Mouse (Mus musculus) layer of hippocampus, adult 8-10 months (tissue): ENCODE data around the gene Olfr670. TPM values are rescaled to one million over a fixed set of nuclear protein-coding genes. Genes with fewer than 3 reads are reported as not detected.
"Not testable (repeated sequence)": the region's sequence is repeated elsewhere in the genome, so short reads cannot be mapped to it uniquely, and the experiment has no call there.

Experiments
- DNase-seq, 2 experiments: peaks; one replicate each; pipeline ENCODE4 v3.0.0; 2022; ENCODE audit warnings: low spot score in 2 of 2
- total RNA-seq, 4 experiments: library from RNA; stranded (reverse); gene quantifications; 2 replicates each; pipeline ENCODE4 v1.2.4; 2022

Olfr670 gene
- not detected for total RNA-seq

- no peak for DNase-seq
Measured at GRCm38 (mm10) chr7:104962520-104962919, at the start of gene Olfr670. Olfr670 (minus strand) TSS chr7:104962620.

- no peak for DNase-seq
Measured at GRCm38 (mm10) chr7:105001929-105002328, 39.5 kb upstream of the Olfr670 start, which contains the start of gene Olfr672. Olfr672 (minus strand) TSS chr7:105002029.

DNA sequence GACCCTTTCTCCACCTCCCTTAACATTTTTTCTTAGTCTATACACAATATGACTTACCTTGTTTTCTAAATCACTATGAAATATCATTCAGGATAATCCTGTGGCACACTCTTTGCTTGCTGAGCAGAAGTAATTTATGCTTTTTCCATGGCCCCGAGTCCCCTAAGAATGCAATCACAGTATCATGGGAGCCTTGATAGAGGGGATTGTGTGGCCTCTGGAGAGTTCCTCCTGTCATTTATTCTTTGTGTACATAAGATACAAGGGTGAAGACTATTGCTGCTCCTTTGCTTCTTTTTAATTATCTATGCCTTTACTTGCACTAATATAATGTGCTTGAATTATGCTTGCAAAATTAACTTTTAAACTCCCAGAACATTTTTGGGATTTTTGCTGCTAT lies 16.6 kb upstream of the Olfr670 start, which contains the start of gene Olfr671:
Olfr671 (minus strand) TSS at position 101 of the 400 bp plus-strand sequence.
- no peak for DNase-seq

DNA sequence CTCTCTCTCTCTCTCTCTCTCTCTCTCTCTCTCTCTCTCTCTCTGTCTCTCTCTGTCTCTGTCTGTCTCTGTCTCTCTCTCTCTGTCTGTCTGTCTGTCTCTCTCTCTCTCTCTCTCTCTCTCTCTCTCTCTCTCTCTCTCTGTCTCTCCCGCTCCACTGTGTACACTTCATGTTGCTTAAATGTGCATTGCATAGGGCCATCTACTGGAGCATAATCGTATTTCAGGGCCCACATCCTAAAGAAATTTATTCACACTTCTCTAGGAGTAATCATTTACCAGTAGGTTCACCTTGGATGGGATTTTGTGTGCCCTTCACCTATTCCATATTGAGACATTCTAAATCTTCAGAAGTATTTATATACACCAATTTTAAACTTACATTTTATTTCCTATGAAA lies 10.1 kb upstream of the Olfr670 start:
- DNase-seq = not testable (repeated sequence)

GRCm38 (mm10) chr7:104950234-104950633 lies 12.2 kb downstream of the Olfr670 start:
- DNase-seq = not testable (repeated sequence)

DNA sequence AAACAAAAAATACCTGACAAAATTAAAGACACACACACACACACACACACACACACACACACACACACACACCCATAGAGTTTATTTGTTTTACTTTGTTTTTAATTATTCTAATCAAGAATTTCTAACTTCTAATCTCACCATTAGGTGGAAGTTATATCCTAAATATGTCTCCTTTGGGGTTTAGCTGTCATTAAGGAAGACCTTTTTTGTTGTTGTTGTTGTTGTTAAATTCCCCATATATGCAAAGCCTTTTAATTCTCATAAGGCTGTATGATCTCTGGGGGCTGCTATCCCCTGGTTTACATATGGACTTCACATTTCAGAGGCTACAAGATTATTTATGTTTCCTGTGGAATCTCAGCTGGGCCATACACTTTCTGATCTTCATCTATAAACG lies 28.5 kb downstream of the Olfr670 start, which contains the start of gene Olfr669:
Olfr669 (plus strand) TSS at position 301 of the 400 bp plus-strand sequence.
- no peak for DNase-seq

DNA sequence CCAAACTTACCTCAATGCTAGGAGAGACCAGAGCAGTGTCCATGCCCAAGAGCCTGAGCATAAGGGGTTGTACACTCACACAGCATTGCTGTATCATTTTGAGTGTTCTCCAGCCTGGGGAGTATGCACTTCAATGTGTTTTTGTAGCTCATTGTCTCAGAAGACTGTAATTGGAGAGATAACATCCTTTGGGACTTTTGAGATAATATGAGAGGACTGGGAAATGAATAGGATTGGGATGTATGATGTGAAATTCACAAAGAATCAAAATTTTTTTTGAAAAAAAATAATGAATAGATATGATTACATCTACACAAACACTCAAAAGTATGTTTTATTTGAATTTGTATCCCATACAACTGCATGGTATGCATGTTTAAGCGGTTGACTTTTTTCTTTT lies 34.5 kb downstream of the Olfr670 start, which contains the start of gene Olfr668:
Olfr668 (minus strand) TSS at position 101 of the 400 bp plus-strand sequence.
- DNase-seq = no peak

DNA sequence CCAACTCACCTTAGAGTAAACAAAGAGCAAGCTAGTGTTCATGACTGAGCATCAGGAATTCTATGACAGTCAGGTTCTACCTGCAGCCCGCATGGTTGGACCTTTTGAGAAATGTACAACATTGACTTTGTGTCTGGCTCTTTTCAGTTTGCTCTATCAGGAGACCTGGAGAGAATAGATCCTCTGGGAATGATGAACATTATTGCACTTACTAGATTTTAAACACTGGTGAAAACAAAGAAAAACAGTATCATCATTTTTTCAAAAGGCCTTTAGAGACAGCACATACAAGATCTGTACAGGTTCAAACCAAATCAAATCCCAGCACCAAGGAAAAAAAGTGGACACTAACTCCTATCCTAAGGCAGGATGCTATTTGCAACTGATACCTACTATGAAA lies 41.0 kb downstream of the Olfr670 start, which contains the start of gene Olfr667:
Olfr667 (minus strand) TSS at position 101 of the 400 bp plus-strand sequence.
- no peak for DNase-seq

Other genes starting within 250 kb of the Olfr670 start
- gene Usp17le, start 185.2 kb downstream of the Olfr670 start, total RNA-seq = not detected
- not detected for gene Usp17lb, start 120.0 kb downstream of the Olfr670 start, total RNA-seq
- not detected for gene Usp17la, start 105.6 kb downstream of the Olfr670 start, total RNA-seq
- gene Olfr665, start 84.6 kb downstream of the Olfr670 start, total RNA-seq = not detected
- gene Olfr666, start 66.7 kb downstream of the Olfr670 start, total RNA-seq = not detected
- gene Olfr667, start 41.1 kb downstream of the Olfr670 start, total RNA-seq = not detected
- gene Olfr668, start 34.6 kb downstream of the Olfr670 start, total RNA-seq = not detected
- not detected for gene Olfr669, start 28.4 kb downstream of the Olfr670 start, total RNA-seq
- not detected for gene Olfr671, start 16.5 kb upstream of the Olfr670 start, total RNA-seq
- not detected for gene Olfr672, start 39.4 kb upstream of the Olfr670 start, total RNA-seq
- gene Olfr675, start 65.8 kb upstream of the Olfr670 start, total RNA-seq = not detected
- not detected for gene Olfr676, start 70.1 kb upstream of the Olfr670 start, total RNA-seq
- gene Olfr677, start 88.8 kb upstream of the Olfr670 start, total RNA-seq = not detected
- gene Olfr678, start 101.9 kb upstream of the Olfr670 start, total RNA-seq = not detected
- not detected for gene Olfr679, start 118.6 kb upstream of the Olfr670 start, total RNA-seq
- not detected for gene Olfr680-ps1, start 130.2 kb upstream of the Olfr670 start, total RNA-seq
- not detected for gene Olfr681, start 154.2 kb upstream of the Olfr670 start, total RNA-seq
- gene Olfr683, start 184.4 kb upstream of the Olfr670 start, total RNA-seq = not detected
- not detected for gene Olfr684, start 201.0 kb upstream of the Olfr670 start, total RNA-seq
- gene Olfr685, start 223.4 kb upstream of the Olfr670 start, total RNA-seq = not detected
- gene Olfr686, start 244.9 kb upstream of the Olfr670 start, total RNA-seq = not detected